Mouse (Mus musculus): Measurements from ENCODE around the gene Ostn.

GRCm38 (mm10) chr16:27386850-27387407, 79.6 kb downstream of the Ostn start:
- TF ChIP-seq CTCF (IDR thresholded peaks at IDR 0.05; ENCODE audit: borderline replicate concordance, extremely low read depth, insufficient read depth, insufficient read length) = no peak
- TF ChIP-seq POLR2A (IDR thresholded peaks at IDR 0.05; ENCODE audit: borderline replicate concordance, extremely low read depth, insufficient read depth, insufficient read length, poor library complexity, severe bottlenecking) = no peak

Data from brain, embryonic 14.5 days (tissue).